Mouse (Mus musculus): Measurements from ENCODE around the gene Kcnj3.

DNA sequence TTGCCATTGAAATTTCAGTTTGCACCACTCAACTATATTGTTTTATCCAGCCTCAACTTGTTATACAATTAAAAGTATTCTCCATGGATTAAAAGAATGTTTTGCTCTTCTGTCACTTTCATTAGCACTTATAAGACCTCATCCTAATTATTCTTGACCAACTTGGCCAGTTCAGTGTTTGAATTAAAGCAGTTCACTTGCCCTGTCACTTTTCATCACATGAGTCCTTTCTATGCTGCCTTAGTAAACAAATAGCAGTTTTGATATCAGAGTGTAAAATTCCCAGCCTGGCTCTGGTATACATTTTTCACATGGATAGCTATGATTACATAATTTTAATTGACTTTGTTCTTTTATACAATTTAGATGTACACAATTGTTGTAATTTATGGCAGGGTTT, 3.4 kb downstream of the Kcnj3 start:
- TF ChIP-seq CTCF (IDR thresholded peaks at IDR 0.05; ENCODE audit: borderline replicate concordance, control insufficient read depth, extremely low read depth, insufficient read depth, low read length, poor library complexity) (no peak), POLR2A (IDR thresholded peaks at IDR 0.05; ENCODE audit: control insufficient read depth, extremely low read depth, insufficient read depth, low read length, poor library complexity) (no peak)

Measured in thymus, adult 2 months (tissue).